Mouse (Mus musculus): ENCODE results near the gene Vangl1. TPM values are rescaled to one million over a fixed set of nuclear protein-coding genes. Genes with fewer than 3 reads are reported as not detected.

The Vangl1 gene
- polyA plus RNA-seq, 1 experiment from 2014 or later: 14.0 TPM

DNA sequence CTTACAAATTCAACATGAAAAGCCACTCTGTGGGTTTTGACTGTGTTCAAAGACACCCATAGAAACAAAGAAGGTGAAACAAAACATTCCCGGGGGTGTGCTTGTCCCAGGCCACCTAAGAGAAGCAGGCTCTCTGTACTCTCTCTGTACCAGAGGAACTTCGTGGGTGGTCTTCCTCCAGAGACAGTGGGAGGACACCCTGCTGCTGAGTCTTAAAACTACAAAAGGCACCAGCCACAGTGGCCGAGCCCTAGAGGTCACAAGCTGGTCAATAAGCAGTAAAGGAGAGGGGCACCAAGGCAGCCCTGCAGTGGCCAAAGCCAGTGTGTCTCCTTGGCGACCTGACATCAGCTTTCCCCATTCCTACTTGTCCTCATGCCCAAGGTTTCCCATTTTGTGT is 14.5 kb downstream of the Vangl1 start:
- Histone ChIP-seq H3K27ac (ENCODE audit: low read length) (no peak overlapping the region), H3K4me1 (ENCODE audit: insufficient read depth, low read depth, low read length) (peaks cover 19% of the 10 kb centered on the region; the same call in 1 of the 2 replicates), H3K36me3 (ENCODE audit: insufficient read depth, low read length) (no peaks in the 10 kb centered on the region), H3K9ac (replicated peaks; ENCODE audit: low read depth) (no peak overlapping the region), H3K27me3 (replicated peaks; ENCODE audit: insufficient read depth, low read length) (no peaks in the 10 kb centered on the region), H3K4me3 (ENCODE audit: low read depth, low read length) (no peak overlapping the region), H3K4me2 (replicated peaks; ENCODE audit: low read depth, low read length) (no peak overlapping the region), H3K9me3 (ENCODE audit: low read length) (no peaks in the 10 kb centered on the region; the same call in 1 of the 2 replicates)
- DNase-seq (ENCODE audit: low spot score) (no peak), ATAC-seq (no peak)
- 35% methylated on average over 4 of the region's 4 CpGs for WGBS
- TF ChIP-seq EP300 (IDR thresholded peaks at IDR 0.05) (no peak), CTCF (IDR thresholded peaks at IDR 0.05) (no peak)

DNA sequence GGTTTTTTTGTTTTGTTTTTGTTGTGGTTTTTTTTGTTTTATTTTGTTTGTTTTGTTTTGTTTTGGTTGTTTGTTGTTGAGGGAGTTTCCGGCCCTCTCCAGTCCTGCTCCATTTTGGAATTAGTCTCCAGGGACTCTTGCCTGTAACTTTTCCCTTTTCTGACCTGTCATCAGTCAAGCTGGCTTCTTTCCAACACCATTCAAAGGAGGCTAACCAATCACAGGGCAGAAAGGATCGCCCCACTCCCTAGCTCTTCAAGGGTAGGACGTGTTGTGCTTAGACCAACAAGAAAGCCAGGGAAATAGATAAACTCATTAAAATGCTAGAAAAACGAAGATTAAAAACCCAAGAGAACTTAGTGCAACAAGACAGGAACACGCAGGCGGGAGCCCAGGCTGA is 15.5 kb downstream of the Vangl1 start:
- Histone ChIP-seq H3K27me3 (replicated peaks; ENCODE audit: insufficient read depth, low read length) (no peaks in the 10 kb centered on the region), H3K36me3 (ENCODE audit: insufficient read depth, low read length) (no peaks in the 10 kb centered on the region; the same call in 1 of the 2 replicates), H3K4me3 (ENCODE audit: low read depth, low read length) (no peak overlapping the region), H3K4me2 (replicated peaks; ENCODE audit: low read depth, low read length) (no peak overlapping the region), H3K27ac (ENCODE audit: low read length) (no peak overlapping the region), H3K4me1 (ENCODE audit: insufficient read depth, low read depth, low read length) (peaks cover 11% of the 10 kb centered on the region; the same call in 1 of the 2 replicates), H3K9ac (replicated peaks; ENCODE audit: low read depth) (no peak overlapping the region), H3K9me3 (ENCODE audit: low read length) (no peaks in the 10 kb centered on the region; the same call in 1 of the 2 replicates)
- ATAC-seq (no peak), DNase-seq (ENCODE audit: low spot score) (no peak)
- WGBS: 47% methylated on average over 6 of the region's 6 CpGs
- TF ChIP-seq CTCF (IDR thresholded peaks at IDR 0.05) (no peak), EP300 (IDR thresholded peaks at IDR 0.05) (no peak)

DNA sequence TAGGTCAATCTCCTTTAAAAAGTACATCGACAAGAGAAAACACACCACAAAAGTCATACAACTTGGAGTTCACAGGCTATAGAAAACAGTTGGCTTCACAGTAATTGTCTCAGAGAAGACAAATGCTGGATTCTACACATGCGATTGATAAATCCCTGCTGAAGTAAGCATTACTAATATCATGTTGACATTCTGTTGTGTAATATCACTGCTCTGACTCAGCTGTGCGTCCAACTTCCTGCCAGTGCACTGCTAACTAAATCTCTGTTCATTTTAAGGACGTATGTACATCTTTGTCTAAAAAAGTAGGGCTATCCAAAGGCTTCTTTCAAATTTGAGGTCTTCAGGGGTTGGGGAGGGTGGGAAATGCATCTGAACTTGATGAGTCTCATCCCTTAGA is 17.1 kb downstream of the Vangl1 start:
- H3K4me2 ChIP-seq (replicated peaks; ENCODE audit: low read depth, low read length): no peak overlapping the region
- H3K9ac ChIP-seq (replicated peaks; ENCODE audit: low read depth): no peak overlapping the region
- H3K36me3 ChIP-seq (ENCODE audit: insufficient read depth, low read length): peaks cover 5% of the 10 kb centered on the region; the same call in 1 of the 2 replicates
- ATAC-seq (no peak), DNase-seq (ENCODE audit: low spot score) (no peak)
- H3K9me3 ChIP-seq (ENCODE audit: low read length): no peaks in the 10 kb centered on the region; the same call in 1 of the 2 replicates
- TF ChIP-seq EP300 (IDR thresholded peaks at IDR 0.05) (no peak), CTCF (IDR thresholded peaks at IDR 0.05) (no peak)
- 0 out of 2 replicates have a peak, but pooled peaks cover under 1% of the 10 kb centered on the region for H3K4me1 ChIP-seq (ENCODE audit: insufficient read depth, low read depth, low read length)
- H3K27ac ChIP-seq (ENCODE audit: low read length): no peak overlapping the region
- no peak overlapping the region for H3K4me3 ChIP-seq (ENCODE audit: low read depth, low read length)
- H3K27me3 ChIP-seq (replicated peaks; ENCODE audit: insufficient read depth, low read length): no peaks in the 10 kb centered on the region
- 72% methylated on average over 4 of the region's 4 CpGs for WGBS

DNA sequence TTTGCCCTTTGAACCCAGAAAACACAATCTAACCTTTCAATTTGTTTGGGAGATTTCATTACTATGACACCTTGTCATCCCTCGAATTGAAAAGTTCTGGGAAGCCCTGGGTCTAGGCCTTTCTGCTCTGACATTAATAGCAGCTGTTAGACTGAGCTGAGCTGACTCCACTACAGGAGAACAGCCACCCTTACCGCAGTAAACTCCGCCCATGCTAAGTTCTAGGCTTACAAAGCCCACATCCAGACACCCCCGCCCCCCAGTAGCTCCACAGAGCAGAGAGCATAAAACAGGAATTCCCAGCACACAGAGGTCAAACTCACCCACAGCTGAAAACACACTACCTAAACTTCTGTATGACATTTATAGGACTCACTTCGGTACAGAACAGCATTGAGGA is 19.8 kb downstream of the Vangl1 start:
- Histone ChIP-seq H3K4me2 (replicated peaks; ENCODE audit: low read depth, low read length) (no peak overlapping the region), H3K4me3 (ENCODE audit: low read depth, low read length) (no peak overlapping the region), H3K27ac (ENCODE audit: low read length) (no peak overlapping the region), H3K9me3 (ENCODE audit: low read length) (no peaks in the 10 kb centered on the region; the same call in 1 of the 2 replicates), H3K4me1 (ENCODE audit: insufficient read depth, low read depth, low read length) (no peaks in the 10 kb centered on the region), H3K9ac (replicated peaks; ENCODE audit: low read depth) (no peak overlapping the region), H3K36me3 (ENCODE audit: insufficient read depth, low read length) (peaks cover 9% of the 10 kb centered on the region; the same call in 1 of the 2 replicates), H3K27me3 (replicated peaks; ENCODE audit: insufficient read depth, low read length) (no peaks in the 10 kb centered on the region)
- ATAC-seq (no peak), DNase-seq (ENCODE audit: low spot score) (no peak)
- WGBS: 70% methylated on average over 5 of the region's 5 CpGs
- TF ChIP-seq CTCF (IDR thresholded peaks at IDR 0.05): no peak
- TF ChIP-seq EP300 (IDR thresholded peaks at IDR 0.05): no peak

DNA sequence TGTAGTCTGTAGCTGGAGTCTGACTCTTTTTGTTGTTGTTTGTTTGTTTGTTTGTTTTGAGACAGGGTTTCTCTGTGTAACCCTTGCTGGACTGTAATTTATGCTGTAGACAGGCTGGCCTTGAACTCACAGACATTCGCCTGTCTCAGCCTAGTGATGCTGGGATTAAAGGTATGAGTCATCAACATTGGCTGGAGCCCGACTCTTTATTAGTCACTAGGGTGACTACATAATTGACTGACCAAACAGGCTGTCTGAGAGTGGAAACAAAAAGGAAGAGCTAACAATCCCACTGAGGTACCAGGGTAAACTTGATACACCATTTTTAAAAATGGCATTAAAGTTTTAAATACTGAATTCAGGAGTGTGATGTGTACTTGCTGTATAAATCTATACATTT is 21.9 kb downstream of the Vangl1 start:
- no peak for ATAC-seq
- no peaks in the 10 kb centered on the region for H3K4me1 ChIP-seq (ENCODE audit: insufficient read depth, low read depth, low read length)
- H3K4me2 ChIP-seq (replicated peaks; ENCODE audit: low read depth, low read length): no peak overlapping the region
- H3K36me3 ChIP-seq (ENCODE audit: insufficient read depth, low read length): peaks cover 9% of the 10 kb centered on the region; the same call in 1 of the 2 replicates
- no peak for TF ChIP-seq CTCF (IDR thresholded peaks at IDR 0.05)
- TF ChIP-seq EP300 (IDR thresholded peaks at IDR 0.05): no peak
- 85% methylated on average over 2 of the region's 2 CpGs for WGBS
- no peak for DNase-seq (ENCODE audit: low spot score)
- no peaks in the 10 kb centered on the region; the same call in 1 of the 2 replicates for H3K9me3 ChIP-seq (ENCODE audit: low read length)
- no peak overlapping the region for H3K27ac ChIP-seq (ENCODE audit: low read length)
- H3K9ac ChIP-seq (replicated peaks; ENCODE audit: low read depth): no peak overlapping the region
- no peaks in the 10 kb centered on the region for H3K27me3 ChIP-seq (replicated peaks; ENCODE audit: insufficient read depth, low read length)
- H3K4me3 ChIP-seq (ENCODE audit: low read depth, low read length): no peak overlapping the region

DNA sequence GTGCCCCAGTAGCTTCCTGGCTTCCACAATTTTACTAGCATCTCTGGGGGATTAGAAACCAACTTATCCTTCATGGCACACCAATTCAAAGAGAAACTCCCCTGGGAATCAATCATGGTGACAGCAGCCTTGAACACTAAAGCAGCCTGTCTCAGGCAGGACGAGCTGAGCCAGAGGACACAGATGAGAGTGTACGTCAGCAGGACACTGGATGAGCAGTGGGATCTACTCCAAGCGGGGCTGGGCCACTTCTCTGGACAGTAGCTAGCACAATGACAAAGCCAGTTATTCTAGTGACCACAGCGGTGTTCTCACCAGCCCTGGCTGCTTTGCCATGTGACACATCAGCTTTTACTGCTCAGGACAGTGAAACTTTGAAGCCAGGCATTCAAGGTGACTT is 23.3 kb downstream of the Vangl1 start:
- H3K27ac ChIP-seq (ENCODE audit: low read length): no peak overlapping the region
- 82% methylated on average over 4 of the region's 4 CpGs for WGBS

More for the DNA sequence above, 23.3 kb downstream of the Vangl1 start:
- H3K4me2 ChIP-seq (replicated peaks; ENCODE audit: low read depth, low read length): no peak overlapping the region
- H3K27me3 ChIP-seq (replicated peaks; ENCODE audit: insufficient read depth, low read length): no peaks in the 10 kb centered on the region
- no peaks in the 10 kb centered on the region; the same call in 1 of the 2 replicates for H3K9me3 ChIP-seq (ENCODE audit: low read length)
- H3K4me1 ChIP-seq (ENCODE audit: insufficient read depth, low read depth, low read length): no peaks in the 10 kb centered on the region
- ATAC-seq: no peak
- DNase-seq (ENCODE audit: low spot score): no peak
- H3K9ac ChIP-seq (replicated peaks; ENCODE audit: low read depth): no peak overlapping the region
- TF ChIP-seq CTCF (IDR thresholded peaks at IDR 0.05) (no peak), EP300 (IDR thresholded peaks at IDR 0.05) (no peak)
- H3K4me3 ChIP-seq (ENCODE audit: low read depth, low read length): no peak overlapping the region
- H3K36me3 ChIP-seq (ENCODE audit: insufficient read depth, low read length): peaks cover 9% of the 10 kb centered on the region; the same call in 1 of the 2 replicates
